Mouse (Mus musculus) forebrain, embryonic 12.5 days (tissue): ENCODE measurements around the gene Armc12. TPM values are rescaled to one million over a fixed set of nuclear protein-coding genes. Genes with fewer than 3 reads are reported as not detected.

Experiments used
- ATAC-seq: fragments of 200-750 bp; cut with Nextera tagmentation; 2 replicates; pipeline ENCODE4 v1.8.0; 2017; ENCODE audit warnings: moderate TSS enrichment; ENCODE audit not compliant: low FRiP score
- H3K27ac ChIP-seq: fragments of 300-500 bp; sonication (generic); 2 replicates; pipeline ENCODE4 v1.5.1; 2016; ENCODE audit warnings: mild to moderate bottlenecking
- H3K27me3 ChIP-seq: fragments of 300-500 bp; sonication (generic); 2 replicates; pipeline ENCODE4 v1.6.1; 2016; ENCODE audit warnings: mild to moderate bottlenecking
- H3K36me3 ChIP-seq: fragments of 300-500 bp; sonication (generic); replicated peaks from 2 replicates; pipeline ENCODE4 v1.6.1; 2016; ENCODE audit warnings: mild to moderate bottlenecking
- H3K4me1 ChIP-seq: fragments of 300-500 bp; sonication (generic); 2 replicates; pipeline ENCODE4 v1.6.1; 2016
- H3K4me2 ChIP-seq: fragments of 300-500 bp; sonication (generic); 2 replicates; pipeline ENCODE4 v1.6.1; 2016; ENCODE audit warnings: mild to moderate bottlenecking, moderate library complexity
- H3K4me3 ChIP-seq: fragments of 300-500 bp; sonication (generic); replicated peaks from 2 replicates; pipeline ENCODE4 v1.5.1; 2016; ENCODE audit warnings: mild to moderate bottlenecking
- H3K9ac ChIP-seq: fragments of 300-500 bp; sonication (generic); 2 replicates; pipeline ENCODE4 v1.6.1; 2016; ENCODE audit warnings: mild to moderate bottlenecking
- H3K9me3 ChIP-seq: fragments of 300-500 bp; sonication (generic); 2 replicates; pipeline ENCODE4 v1.6.1; 2016
- WGBS: fragments of 180-500 bp; shearing (Covaris S2); methylation state at CpG from one replicate; pipeline ENCODE4 v1.1.7; 2016; 5-methylcytosine and 5-hydroxymethylcytosine counted together
- polyA plus RNA-seq: library from polyadenylated mRNA; unstranded; fragments of >200 nt; fragmentation: Nextera tagmentation; extraction: Ambion mirVana; gene quantifications from 2 replicates; pipeline ENCODE4 v1.2.1, GENCODE M21; 2016

Armc12 gene
- polyA plus RNA-seq, 1 experiment from 2014 or later, result not detected

DNA sequence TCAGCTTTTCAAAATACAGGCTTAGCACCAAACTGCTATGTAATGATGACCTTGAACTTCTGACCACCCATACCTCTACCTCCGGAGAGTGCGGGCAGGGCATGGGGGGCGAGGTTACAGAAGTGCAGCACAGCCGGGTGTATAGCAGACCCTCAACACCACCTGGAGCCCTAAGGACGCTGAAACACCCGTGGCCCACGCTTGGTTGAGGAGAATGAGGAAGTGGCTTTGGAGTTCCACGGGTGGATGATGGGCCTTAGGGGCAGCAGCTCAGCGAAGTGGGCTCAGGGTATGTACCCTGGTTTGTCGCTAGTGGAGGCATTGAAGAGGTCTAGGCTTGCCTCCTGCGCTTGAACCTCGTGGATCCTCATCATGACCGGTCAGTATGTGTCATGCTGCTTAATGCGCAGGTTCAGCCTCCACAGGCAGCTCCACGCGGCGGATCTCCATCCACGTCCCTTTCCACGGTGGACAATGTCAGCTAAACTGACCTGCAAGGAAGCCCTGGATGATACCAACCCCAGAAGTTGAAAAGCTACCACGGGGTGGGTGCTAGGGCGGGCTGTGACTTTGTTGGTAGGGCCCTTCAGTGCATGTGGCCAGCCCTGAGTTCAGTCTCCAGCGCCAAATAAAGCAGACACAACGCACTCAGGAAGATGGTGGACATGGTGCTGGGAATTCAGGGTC, 6.5 kb upstream of the Armc12 start:
- peak overlapping the region; percentile 97 for H3K4me2 ChIP-seq
- H3K27ac ChIP-seq, result no peak overlapping the region
- peaks cover 16% of the 10 kb centered on the region for H3K4me1 ChIP-seq
- ATAC-seq, result no peak
- no peaks in the 10 kb centered on the region for H3K9me3 ChIP-seq
- H3K36me3 ChIP-seq, result no peaks in the 10 kb centered on the region
- 89% methylated on average over 23 of the region's 23 CpGs for WGBS
- H3K9ac ChIP-seq, result no peak overlapping the region
- no peak overlapping the region for H3K4me3 ChIP-seq
- H3K27me3 ChIP-seq, result peaks cover 49% of the 10 kb centered on the region

DNA sequence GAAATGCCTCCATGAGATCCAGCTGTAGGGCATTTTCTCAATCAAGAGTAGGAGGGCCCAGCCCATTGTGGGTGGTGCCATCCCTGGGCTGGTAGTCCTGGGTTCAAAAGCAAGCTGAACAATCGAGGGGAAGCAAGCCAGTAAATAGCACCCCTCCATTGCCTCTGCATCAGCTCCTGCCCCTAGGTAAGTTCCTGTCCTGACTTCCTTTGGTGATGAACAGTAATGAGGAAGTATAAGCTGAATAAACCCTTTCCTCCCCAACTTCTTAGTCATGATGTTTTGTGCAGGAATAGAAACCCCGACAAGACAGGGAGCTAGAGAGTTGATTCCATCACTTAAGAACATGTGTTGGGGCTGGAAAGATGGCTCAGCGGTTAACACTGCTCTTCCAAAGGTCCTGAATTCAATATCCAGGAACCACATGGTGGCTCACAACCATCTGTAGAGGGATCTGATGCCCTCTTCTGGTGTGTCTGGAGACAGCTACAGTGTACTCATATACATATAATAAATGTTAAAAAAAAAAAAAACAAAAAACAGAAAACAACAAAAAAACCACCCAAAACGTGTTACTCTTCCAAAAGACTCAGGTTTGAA, 5.7 kb upstream of the Armc12 start:
- no peak for ATAC-seq
- Histone ChIP-seq H3K4me3 (no peak overlapping the region), H3K27me3 (peaks cover 44% of the 10 kb centered on the region), H3K4me2 (no peak overlapping the region), H3K9ac (no peak overlapping the region), H3K9me3 (no peaks in the 10 kb centered on the region), H3K36me3 (no peaks in the 10 kb centered on the region), H3K4me1 (peaks cover 16% of the 10 kb centered on the region), H3K27ac (no peak overlapping the region)
- 77% methylated on average over 4 of the region's 4 CpGs for WGBS

- Histone ChIP-seq H3K27me3 (peaks cover 45% of the 10 kb centered on the region), H3K9me3 (no peaks in the 10 kb centered on the region), H3K9ac (peak overlapping the region; percentile 4; the same call in 1 of the 2 replicates), H3K36me3 (no peaks in the 10 kb centered on the region), H3K4me2 (peak overlapping the region; percentile 24; the same call in 1 of the 2 replicates), H3K27ac (no peak overlapping the region), H3K4me1 (peaks cover 15% of the 10 kb centered on the region), H3K4me3 (no peak overlapping the region)
- WGBS, result 50% methylated on average over 12 of the region's 12 CpGs
- no peak for ATAC-seq
These were observed 3.2 kb upstream of the Armc12 start for GRCm38 (mm10) chr17:28527184-28528042.

DNA sequence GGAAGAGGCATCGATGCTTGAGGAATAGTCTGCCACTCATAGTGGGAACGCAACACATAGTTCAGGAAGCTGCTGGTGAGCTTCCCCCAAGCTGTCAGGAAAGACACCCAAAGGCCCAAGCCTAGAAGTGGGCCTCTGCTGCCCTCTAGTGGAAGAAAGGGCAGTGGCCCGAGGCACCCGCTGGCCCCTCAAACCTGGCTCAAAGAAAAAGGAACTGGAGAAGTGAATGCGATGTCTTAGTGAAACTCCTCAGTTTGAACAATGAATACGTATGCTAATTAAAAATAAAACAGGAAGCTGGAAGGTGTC, 2.6 kb upstream of the Armc12 start:
- peaks cover 11% of the 10 kb centered on the region; the same call in 1 of the 2 replicates for H3K4me1 ChIP-seq
- ATAC-seq, result 0 out of 2 replicates have a peak, but pooled peaks have one; percentile 53
- 5% methylated on average over 6 of the region's 6 CpGs for WGBS
- no peaks in the 10 kb centered on the region for H3K9me3 ChIP-seq
- H3K36me3 ChIP-seq, result no peaks in the 10 kb centered on the region
- peak overlapping the region; percentile 24; the same call in 1 of the 2 replicates for H3K4me2 ChIP-seq
- peaks cover 46% of the 10 kb centered on the region for H3K27me3 ChIP-seq
- no peak overlapping the region for H3K4me3 ChIP-seq
- no peak overlapping the region for H3K9ac ChIP-seq
- no peak overlapping the region for H3K27ac ChIP-seq

DNA sequence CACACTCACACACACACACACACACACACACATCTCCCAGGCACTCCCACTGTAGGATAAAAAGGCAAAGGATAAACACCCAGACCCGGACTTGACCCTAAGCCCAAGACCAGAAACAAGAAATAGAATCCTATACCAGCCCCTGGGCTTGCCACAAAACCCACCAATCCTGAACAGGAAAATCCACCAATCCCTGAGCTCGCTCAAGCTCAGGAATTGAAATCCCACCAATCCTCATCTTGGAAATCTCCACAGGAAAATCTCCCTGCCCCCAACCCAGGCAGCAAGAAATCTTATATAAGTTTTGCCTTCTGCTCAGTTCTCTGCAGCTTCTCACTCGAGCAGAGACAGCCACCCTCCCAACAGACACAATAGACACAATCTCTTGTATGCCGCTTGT, 1.5 kb upstream of the Armc12 start:
- no peak overlapping the region for H3K4me2 ChIP-seq
- ATAC-seq, result no peak
- 77% methylated on average over 4 of the region's 4 CpGs for WGBS
- no peaks in the 10 kb centered on the region for H3K36me3 ChIP-seq
- no peak overlapping the region for H3K27ac ChIP-seq
- H3K9me3 ChIP-seq, result no peaks in the 10 kb centered on the region
- H3K27me3 ChIP-seq, result peaks cover 38% of the 10 kb centered on the region
- H3K9ac ChIP-seq, result no peak overlapping the region
- no peak overlapping the region for H3K4me3 ChIP-seq
- H3K4me1 ChIP-seq, result peaks cover 8% of the 10 kb centered on the region; the same call in 1 of the 2 replicates

DNA sequence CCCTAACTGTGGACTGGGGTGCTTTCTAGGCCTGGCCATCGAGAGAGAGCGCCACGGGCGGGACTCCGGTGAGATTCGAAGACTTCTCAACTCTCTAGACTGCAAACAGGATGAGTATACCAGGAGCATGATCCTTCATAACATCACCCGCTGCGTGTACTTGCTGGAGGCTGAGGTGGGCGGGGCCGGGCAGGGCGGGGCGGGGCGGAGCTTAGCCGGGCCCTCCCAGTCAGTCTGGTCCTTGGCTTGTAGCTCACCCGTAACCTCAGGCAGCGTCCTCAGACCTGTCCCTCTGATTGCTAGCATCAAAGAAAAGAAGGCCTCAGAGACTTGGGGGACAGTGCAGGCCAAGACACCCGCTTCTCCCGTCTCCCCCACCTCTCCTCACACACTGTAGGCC, 1.3 kb downstream of the Armc12 start:
- Histone ChIP-seq H3K4me1 (peaks cover 8% of the 10 kb centered on the region; the same call in 1 of the 2 replicates), H3K9ac (no peak overlapping the region), H3K36me3 (no peaks in the 10 kb centered on the region), H3K4me3 (0 out of 2 replicates have a peak overlapping the region, but pooled peaks have one; percentile 8), H3K27ac (no peak overlapping the region), H3K27me3 (peaks cover 30% of the 10 kb centered on the region; the same call in 1 of the 2 replicates), H3K9me3 (no peaks in the 10 kb centered on the region), H3K4me2 (peak overlapping the region; percentile 22)
- WGBS, result 15% methylated on average over 18 of the region's 18 CpGs
- no peak for ATAC-seq

DNA sequence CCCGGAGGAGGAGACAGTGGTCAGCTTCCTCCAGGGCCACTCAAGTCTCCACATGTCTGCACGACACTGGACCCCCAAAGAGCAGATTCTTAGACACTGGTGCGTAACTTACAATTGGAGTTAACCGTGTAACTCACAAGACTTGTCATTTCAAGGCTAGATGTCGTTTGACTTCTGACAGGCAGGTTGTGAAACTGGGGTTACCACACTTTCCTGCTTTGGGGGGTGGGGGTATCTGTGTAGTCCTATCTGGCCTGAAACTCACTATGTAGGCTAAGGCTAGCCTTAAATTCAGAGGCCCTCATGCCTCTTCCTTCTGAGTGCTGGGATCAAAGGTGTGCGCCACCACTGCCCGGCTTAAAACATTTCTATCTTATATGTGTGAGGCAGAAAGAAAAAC, 2.0 kb downstream of the Armc12 start:
- Histone ChIP-seq H3K36me3 (no peaks in the 10 kb centered on the region), H3K9ac (no peak overlapping the region), H3K9me3 (no peaks in the 10 kb centered on the region), H3K27me3 (peaks cover 29% of the 10 kb centered on the region; the same call in 1 of the 2 replicates), H3K4me1 (peaks cover 6% of the 10 kb centered on the region; the same call in 1 of the 2 replicates), H3K4me2 (no peak overlapping the region), H3K27ac (no peak overlapping the region), H3K4me3 (no peak overlapping the region)
- WGBS, result 88% methylated on average over 7 of the region's 7 CpGs
- ATAC-seq, result no peak

- Histone ChIP-seq H3K4me1 (0 out of 2 replicates have a peak, but pooled peaks cover 3% of the 10 kb centered on the region), H3K4me2 (no peak overlapping the region), H3K9ac (no peak overlapping the region), H3K27ac (no peak overlapping the region), H3K4me3 (no peak overlapping the region), H3K9me3 (no peaks in the 10 kb centered on the region), H3K27me3 (peaks cover 26% of the 10 kb centered on the region; the same call in 1 of the 2 replicates), H3K36me3 (no peaks in the 10 kb centered on the region)
- ATAC-seq, result no peak
- 93% methylated on average over 13 of the region's 13 CpGs for WGBS
These were observed 2.7 kb downstream of the Armc12 start for GRCm38 (mm10) chr17:28533327-28533726.

GRCm38 (mm10) chr17:28537881-28538280, 7.3 kb downstream of the Armc12 start:
- H3K27me3 ChIP-seq, result no peaks in the 10 kb centered on the region
- H3K9me3 ChIP-seq, result peaks cover 11% of the 10 kb centered on the region
- no peak overlapping the region for H3K27ac ChIP-seq
- H3K4me1 ChIP-seq, result no peaks in the 10 kb centered on the region
- H3K4me2 ChIP-seq, result no peak overlapping the region
- H3K4me3 ChIP-seq, result no peak overlapping the region
- WGBS, result 56% methylated on average over 12 of the region's 12 CpGs
- no peak overlapping the region for H3K9ac ChIP-seq
- H3K36me3 ChIP-seq, result no peaks in the 10 kb centered on the region
- ATAC-seq, result no peak

- Histone ChIP-seq H3K4me1 (no peaks in the 10 kb centered on the region), H3K27ac (no peak overlapping the region), H3K36me3 (no peaks in the 10 kb centered on the region), H3K9ac (no peak overlapping the region), H3K27me3 (no peaks in the 10 kb centered on the region), H3K4me2 (no peak overlapping the region), H3K9me3 (peaks cover 2% of the 10 kb centered on the region), H3K4me3 (no peak overlapping the region)
- ATAC-seq, result no peak
- WGBS, result 96% methylated on average over 1 of the region's 1 CpGs
These were observed 16.3 kb downstream of the Armc12 start for GRCm38 (mm10) chr17:28546925-28547324.

DNA sequence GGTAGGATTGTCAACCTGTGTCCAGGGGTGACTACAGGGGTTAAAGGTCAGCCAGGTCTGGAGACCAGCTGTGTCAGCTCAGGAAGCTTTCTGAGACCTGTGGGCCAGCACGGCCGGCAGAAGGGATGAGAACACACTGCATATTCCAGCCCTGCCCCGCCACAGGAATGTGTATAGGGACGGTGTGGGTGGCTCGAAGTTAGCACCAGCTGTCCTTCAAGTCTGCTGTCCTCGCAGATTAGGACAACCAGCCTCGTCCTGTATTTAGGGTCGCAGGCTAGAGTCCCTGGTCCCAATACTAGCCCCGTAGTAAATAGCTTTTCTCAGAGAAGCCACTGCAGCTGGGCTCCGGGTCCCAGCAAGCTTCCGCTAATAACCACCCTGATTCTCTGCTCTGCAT, 17.9 kb downstream of the Armc12 start:
- no peak overlapping the region for H3K27ac ChIP-seq
- no peak overlapping the region for H3K4me3 ChIP-seq
- H3K4me2 ChIP-seq, result no peak overlapping the region
- no peaks in the 10 kb centered on the region; the same call in 1 of the 2 replicates for H3K9me3 ChIP-seq
- peaks cover 2% of the 10 kb centered on the region; the same call in 1 of the 2 replicates for H3K4me1 ChIP-seq
- 72% methylated on average over 11 of the region's 11 CpGs for WGBS
- ATAC-seq, result no peak
- no peaks in the 10 kb centered on the region for H3K36me3 ChIP-seq
- no peaks in the 10 kb centered on the region; the same call in 1 of the 2 replicates for H3K27me3 ChIP-seq
- H3K9ac ChIP-seq, result no peak overlapping the region

- no peaks in the 10 kb centered on the region for H3K36me3 ChIP-seq
- no peak within 1 kb of the TSS for H3K4me2 ChIP-seq
- no peaks in the 10 kb centered on the region; the same call in 1 of the 2 replicates for H3K9me3 ChIP-seq
- ATAC-seq, result no peak
- H3K4me1 ChIP-seq, result peaks cover 2% of the 10 kb centered on the region; the same call in 1 of the 2 replicates
- no peak within 1 kb of the TSS for H3K27ac ChIP-seq
- WGBS, result 74% methylated on average over 14 of the region's 14 CpGs
- no peaks in the 10 kb centered on the region; the same call in 1 of the 2 replicates for H3K27me3 ChIP-seq
- no peak within 1 kb of the TSS for H3K4me3 ChIP-seq
- no peak within 1 kb of the TSS for H3K9ac ChIP-seq
These were observed 18.5 kb downstream of the Armc12 start, which contains the start of gene Clpsl2 for GRCm38 (mm10) chr17:28549111-28549510. Clpsl2 (plus strand) TSS chr17:28549411.
